Mouse (Mus musculus) forebrain, embryonic 10.5 days (tissue): ENCODE data around the gene Gm10964. TPM values are rescaled to one million over a fixed set of nuclear protein-coding genes. Genes with fewer than 3 reads are reported as not detected.

Experiments
- DNase-seq: peaks from one replicate; pipeline ENCODE4 v3.0.0-alpha.2; 2017; ENCODE audit warnings: low spot score; ENCODE audit errors: extremely low spot score
- H3K27ac ChIP-seq: fragments of 300-500 bp; sonication (generic); 2 replicates; pipeline ENCODE4 v1.5.1; 2016; ENCODE audit warnings: mild to moderate bottlenecking
- H3K27me3 ChIP-seq: fragments of 300-500 bp; sonication (generic); 2 replicates; pipeline ENCODE4 v1.6.1; 2016; ENCODE audit warnings: mild to moderate bottlenecking; ENCODE audit not compliant: poor library complexity, severe bottlenecking
- H3K36me3 ChIP-seq: fragments of 300-500 bp; sonication (generic); replicated peaks from 2 replicates; pipeline ENCODE4 v1.6.1; 2016; ENCODE audit warnings: mild to moderate bottlenecking, moderate library complexity
- H3K4me1 ChIP-seq: fragments of 300-500 bp; sonication (generic); 2 replicates; pipeline ENCODE4 v1.6.1; 2016
- H3K4me3 ChIP-seq: fragments of 300-500 bp; sonication (generic); 2 replicates; pipeline ENCODE4 v1.5.1; 2016; ENCODE audit warnings: mild to moderate bottlenecking, moderate library complexity
- H3K9me3 ChIP-seq: fragments of 300-500 bp; sonication (generic); 2 replicates; pipeline ENCODE4 v1.6.1; 2016; ENCODE audit warnings: mild to moderate bottlenecking, moderate library complexity
- WGBS: fragments of 180-500 bp; shearing (Covaris S2); methylation state at CpG from one replicate; pipeline ENCODE4 v1.1.7; 2016; 5-methylcytosine and 5-hydroxymethylcytosine counted together
- polyA plus RNA-seq: library from polyadenylated mRNA; unstranded; fragments of >200 nt; fragmentation: Nextera tagmentation; extraction: Ambion mirVana; gene quantifications from 2 replicates; pipeline ENCODE4 v1.2.1, GENCODE M21; 2016

Gm10964 gene
- polyA plus RNA-seq, 1 experiment from 2014 or later, result not detected

DNA sequence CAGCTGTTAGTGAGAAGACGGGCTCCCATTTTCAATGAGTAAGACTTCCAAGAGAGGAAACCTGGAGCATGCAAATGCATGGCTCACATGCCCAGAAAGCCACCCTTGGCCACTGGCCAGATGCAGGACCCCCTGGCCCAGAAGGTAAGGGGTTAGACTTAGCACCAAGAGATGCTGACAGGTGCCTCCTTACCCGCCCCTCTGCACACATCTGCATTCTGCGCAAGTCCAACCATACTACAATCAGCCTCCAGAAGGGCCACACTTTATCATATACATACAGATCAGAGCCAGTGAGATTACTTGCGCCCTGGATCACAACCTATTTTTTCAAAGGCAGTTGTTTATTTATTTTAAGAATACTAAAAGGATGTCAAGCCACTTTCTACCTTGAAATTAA is 20.4 kb upstream of the Gm10964 start:
- Histone ChIP-seq H3K27me3 (peaks cover 31% of the 10 kb centered on the region), H3K4me3 (no peak overlapping the region), H3K9me3 (no peaks in the 10 kb centered on the region), H3K4me1 (peaks cover 24% of the 10 kb centered on the region), H3K27ac (no peak overlapping the region), H3K36me3 (no peaks in the 10 kb centered on the region)
- 92% methylated on average over 4 of the region's 4 CpGs for WGBS
- DNase-seq, result no peak

- DNase-seq, result no peak
- peaks cover 15% of the 10 kb centered on the region for H3K4me1 ChIP-seq
- WGBS, result 57% methylated on average over 3 of the region's 3 CpGs
- no peaks in the 10 kb centered on the region for H3K36me3 ChIP-seq
- H3K27ac ChIP-seq, result no peak overlapping the region
- no peaks in the 10 kb centered on the region for H3K27me3 ChIP-seq
- H3K4me3 ChIP-seq, result no peak overlapping the region
- no peaks in the 10 kb centered on the region for H3K9me3 ChIP-seq
Observed at GRCm38 (mm10) chr3:103724137-103724536, 15.0 kb upstream of the Gm10964 start.

DNA sequence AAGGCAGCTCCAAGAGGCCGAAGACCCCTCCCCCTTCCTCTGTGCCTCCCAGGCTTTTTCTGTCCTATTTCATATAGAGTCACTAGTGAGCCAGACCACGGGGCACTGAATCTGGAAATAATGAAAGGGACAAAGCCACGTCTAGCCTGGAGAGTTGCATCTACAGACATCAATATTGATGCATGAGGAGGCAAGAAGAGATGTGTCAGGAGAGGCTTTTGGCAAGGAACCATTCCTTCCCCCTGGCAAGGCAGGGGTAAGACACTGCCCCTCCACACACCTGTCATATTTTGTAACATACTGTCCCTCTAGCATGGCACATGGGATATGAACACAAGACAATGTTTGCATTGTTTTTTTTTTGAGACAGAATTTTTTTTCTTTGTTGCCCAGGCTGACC is 12.5 kb upstream of the Gm10964 start:
- Histone ChIP-seq H3K9me3 (no peaks in the 10 kb centered on the region), H3K27me3 (peaks cover 4% of the 10 kb centered on the region; the same call in 1 of the 2 replicates), H3K4me1 (peaks cover 10% of the 10 kb centered on the region), H3K4me3 (no peak overlapping the region), H3K27ac (no peak overlapping the region), H3K36me3 (no peaks in the 10 kb centered on the region)
- no peak for DNase-seq
- 55% methylated on average over 3 of the region's 3 CpGs for WGBS

- no peak for DNase-seq
- Histone ChIP-seq H3K36me3 (no peaks in the 10 kb centered on the region), H3K4me3 (no peak overlapping the region), H3K27me3 (peaks cover 15% of the 10 kb centered on the region), H3K27ac (no peak overlapping the region), H3K9me3 (no peaks in the 10 kb centered on the region), H3K4me1 (peaks cover 14% of the 10 kb centered on the region)
- WGBS, result 73% methylated on average over 2 of the region's 2 CpGs
Observed at GRCm38 (mm10) chr3:103727813-103728326, 11.3 kb upstream of the Gm10964 start.

DNA sequence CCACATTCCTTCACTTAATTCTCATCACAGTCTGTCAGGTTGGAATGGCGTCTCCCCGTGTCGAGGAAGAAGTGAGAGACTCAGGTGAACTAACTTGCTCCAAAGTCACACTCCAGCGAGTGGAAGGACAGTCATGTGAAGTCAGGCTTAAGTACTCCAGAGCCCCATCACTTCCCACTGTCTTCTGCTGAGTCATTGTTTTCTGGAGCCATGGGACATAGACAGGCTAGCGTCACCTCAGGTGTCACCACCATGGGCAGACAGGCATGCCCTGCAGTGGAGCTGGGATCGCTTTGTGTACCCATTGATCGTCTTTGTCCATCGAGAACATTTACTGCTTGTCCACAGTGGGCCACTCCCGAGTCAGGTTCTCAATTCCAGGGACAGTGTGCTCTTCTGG is 9.3 kb upstream of the Gm10964 start:
- Histone ChIP-seq H3K4me1 (peaks cover 33% of the 10 kb centered on the region), H3K27me3 (peaks cover 28% of the 10 kb centered on the region), H3K27ac (no peak overlapping the region), H3K9me3 (no peaks in the 10 kb centered on the region), H3K36me3 (no peaks in the 10 kb centered on the region), H3K4me3 (no peak overlapping the region)
- no peak for DNase-seq
- 94% methylated on average over 9 of the region's 9 CpGs for WGBS

DNA sequence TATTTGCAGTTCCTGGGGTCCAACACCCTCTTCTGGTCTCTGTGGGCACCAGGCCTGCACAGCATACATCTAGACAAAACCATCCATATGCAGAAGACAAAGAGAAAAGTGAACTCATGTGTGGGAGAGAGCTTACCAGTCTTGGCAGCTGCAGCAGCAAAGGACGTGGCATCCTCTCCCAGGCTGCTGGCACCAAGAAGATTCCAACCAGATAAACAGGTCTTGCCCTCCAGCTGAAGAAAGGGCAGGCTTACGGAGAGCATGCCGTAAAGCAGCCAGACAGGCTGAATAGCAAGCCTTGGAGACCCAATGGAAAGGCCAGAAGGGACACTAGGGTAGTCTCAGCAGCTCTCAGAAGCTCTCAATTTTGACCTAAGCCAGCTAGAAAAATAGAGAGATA is 7.0 kb upstream of the Gm10964 start:
- 93% methylated on average over 3 of the region's 3 CpGs for WGBS
- H3K27me3 ChIP-seq, result peaks cover 45% of the 10 kb centered on the region
- H3K9me3 ChIP-seq, result no peaks in the 10 kb centered on the region
- no peak overlapping the region for H3K4me3 ChIP-seq
- H3K36me3 ChIP-seq, result peaks cover 8% of the 10 kb centered on the region
- H3K4me1 ChIP-seq, result peaks cover 46% of the 10 kb centered on the region
- DNase-seq, result no peak
- H3K27ac ChIP-seq, result no peak overlapping the region

DNA sequence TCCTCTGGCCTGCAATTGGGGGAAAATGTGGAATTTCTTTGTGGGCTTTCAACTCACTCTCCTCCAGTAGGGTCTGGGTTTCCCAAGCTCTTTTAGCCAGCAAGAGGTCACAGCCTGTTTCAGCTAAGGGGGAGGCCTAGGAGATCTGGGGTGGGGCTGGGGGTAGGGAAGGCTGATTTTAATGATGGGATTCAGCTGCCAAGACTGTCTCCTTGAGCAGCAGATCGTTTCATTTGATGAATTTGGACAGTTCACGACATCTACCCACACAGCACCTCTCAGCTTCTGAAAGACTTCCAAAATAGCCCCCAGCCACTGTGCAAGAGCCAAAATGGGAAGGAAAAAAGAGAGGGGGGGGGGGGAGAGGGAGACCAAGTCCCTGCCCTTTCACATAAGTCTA is 6.0 kb upstream of the Gm10964 start:
- no peak for DNase-seq
- Histone ChIP-seq H3K36me3 (peaks cover 8% of the 10 kb centered on the region), H3K9me3 (no peaks in the 10 kb centered on the region), H3K27me3 (peaks cover 45% of the 10 kb centered on the region), H3K4me3 (no peak overlapping the region), H3K27ac (peak overlapping the region; percentile 89), H3K4me1 (peaks cover 57% of the 10 kb centered on the region)
- WGBS, result 57% methylated on average over 2 of the region's 2 CpGs

- Histone ChIP-seq H3K27me3 (peaks cover 45% of the 10 kb centered on the region), H3K36me3 (peaks cover 8% of the 10 kb centered on the region), H3K27ac (peak overlapping the region; percentile 89), H3K4me1 (peaks cover 65% of the 10 kb centered on the region), H3K9me3 (no peaks in the 10 kb centered on the region), H3K4me3 (peak overlapping the region; percentile 42)
- DNase-seq, result peak; percentile 61
- WGBS, result 10% methylated on average over 19 of the region's 19 CpGs
Observed at GRCm38 (mm10) chr3:103733799-103734695, 5.1 kb upstream of the Gm10964 start.

DNA sequence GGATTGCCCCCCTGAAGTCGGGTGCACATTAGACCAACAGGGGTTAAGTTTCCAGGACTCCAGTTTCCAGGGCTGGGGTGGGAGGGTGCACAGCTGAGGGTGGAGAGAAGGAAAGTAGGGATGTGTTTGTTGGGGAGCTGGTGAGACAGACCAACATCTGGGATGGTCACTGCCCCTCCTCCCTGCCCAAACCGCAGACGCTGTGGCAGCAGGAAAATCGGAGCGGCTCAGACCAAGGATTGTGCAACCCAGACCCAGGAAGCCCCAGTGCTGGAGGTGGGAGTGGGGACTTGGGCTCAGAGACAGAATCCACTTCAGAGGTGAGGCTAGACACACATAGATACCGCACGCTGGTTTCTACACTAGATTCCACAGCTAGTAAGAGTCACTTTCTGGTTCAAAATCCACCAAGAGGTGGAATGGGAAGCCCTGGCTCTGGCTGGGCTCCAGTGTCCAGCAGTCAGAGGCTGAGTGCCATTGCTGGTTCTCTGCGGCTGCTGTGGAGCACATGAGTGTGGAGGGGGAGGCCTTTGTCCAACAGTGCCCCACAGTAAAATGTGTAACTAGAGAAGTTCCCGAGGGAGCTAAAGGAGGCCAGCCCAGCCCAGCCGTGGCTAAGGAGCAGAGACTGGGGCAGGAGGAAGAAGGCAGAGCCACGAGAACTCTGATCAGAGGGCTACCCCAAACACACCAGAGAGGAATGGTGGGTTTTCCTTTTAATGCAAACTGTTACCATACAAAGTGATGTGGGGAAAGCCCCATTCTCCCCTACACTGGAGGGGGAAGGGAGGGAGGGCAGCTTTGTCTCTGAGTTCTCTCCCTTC is 4.3 kb upstream of the Gm10964 start:
- peaks cover 71% of the 10 kb centered on the region for H3K4me1 ChIP-seq
- WGBS, result 8% methylated on average over 11 of the region's 11 CpGs
- peaks cover 45% of the 10 kb centered on the region for H3K27me3 ChIP-seq
- peak overlapping the region; percentile 42 for H3K4me3 ChIP-seq
- DNase-seq, result peak; percentile 44
- H3K36me3 ChIP-seq, result peaks cover 8% of the 10 kb centered on the region
- peak overlapping the region; percentile 89 for H3K27ac ChIP-seq
- no peaks in the 10 kb centered on the region for H3K9me3 ChIP-seq

- peaks cover 45% of the 10 kb centered on the region for H3K27me3 ChIP-seq
- H3K9me3 ChIP-seq, result no peaks in the 10 kb centered on the region
- DNase-seq, result no peak
- H3K4me3 ChIP-seq, result no peak overlapping the region
- peak overlapping the region; percentile 89 for H3K27ac ChIP-seq
- WGBS, result 84% methylated on average over 28 of the region's 28 CpGs
- peaks cover 80% of the 10 kb centered on the region for H3K4me1 ChIP-seq
- H3K36me3 ChIP-seq, result peaks cover 8% of the 10 kb centered on the region
Observed at GRCm38 (mm10) chr3:103735776-103736600, 3.2 kb upstream of the Gm10964 start.

DNA sequence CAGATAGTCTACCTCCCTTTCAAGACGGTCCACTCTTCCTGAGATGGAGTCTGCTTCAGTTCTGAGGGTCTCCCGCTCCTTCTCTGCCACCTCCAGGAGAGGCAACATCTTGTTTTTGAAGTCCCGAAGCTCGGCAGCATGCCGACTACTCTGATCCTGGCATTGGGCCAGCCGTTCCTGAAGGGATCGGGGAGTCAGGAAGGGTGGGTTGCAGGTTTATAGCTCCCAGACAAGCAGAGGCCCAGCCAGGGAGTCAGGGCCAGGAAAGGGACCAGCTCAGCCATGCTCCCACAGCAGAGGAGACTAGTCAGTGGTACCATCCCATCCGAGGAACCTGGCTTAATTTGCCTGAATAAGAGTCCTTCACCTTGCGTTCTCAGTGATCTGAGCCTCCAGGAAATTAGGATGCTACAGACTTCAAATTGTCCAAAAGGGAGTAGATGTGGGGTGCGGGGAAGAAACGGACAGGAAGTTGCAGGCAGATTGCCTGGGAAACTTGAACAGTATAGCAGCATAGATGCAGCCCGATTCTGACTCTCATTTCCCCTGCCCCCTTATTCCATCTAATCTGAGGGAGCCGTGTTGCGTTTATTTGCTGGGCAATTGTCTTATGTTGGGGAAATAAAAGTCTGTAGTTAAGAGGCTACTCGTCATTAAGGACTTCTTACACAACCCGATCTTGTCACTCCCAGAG is 2.0 kb upstream of the Gm10964 start:
- Histone ChIP-seq H3K9me3 (no peaks in the 10 kb centered on the region), H3K4me1 (peaks cover 80% of the 10 kb centered on the region)
- no peak for DNase-seq

More for the DNA sequence above, 2.0 kb upstream of the Gm10964 start:
- H3K27me3 ChIP-seq, result peaks cover 35% of the 10 kb centered on the region
- H3K4me3 ChIP-seq, result peak overlapping the region; percentile 43
- H3K27ac ChIP-seq, result peak overlapping the region; percentile 89
- 77% methylated on average over 16 of the region's 16 CpGs for WGBS
- peaks cover 13% of the 10 kb centered on the region for H3K36me3 ChIP-seq
